Mouse (Mus musculus) forebrain, postnatal 0 days (tissue): ENCODE results near the gene Mylk3. TPM values are rescaled to one million over a fixed set of nuclear protein-coding genes. Genes with fewer than 3 reads are reported as not detected.

Experiments used
- ATAC-seq: fragments of 200-750 bp; cut with Nextera tagmentation; 2 replicates; pipeline ENCODE4 v1.8.0; 2017; ENCODE audit warnings: mild to moderate bottlenecking, moderate library complexity
- DNase-seq: peaks from one replicate; pipeline ENCODE4 v3.0.0-alpha.2; 2015
- H3K27ac ChIP-seq: fragments of 300-500 bp; sonication (generic); 2 replicates; pipeline ENCODE4 v1.5.1; 2014; ENCODE audit warnings: low read depth, mild to moderate bottlenecking, antibody characterized with exemption, low read length, moderate library complexity, mixed read lengths
- H3K27me3 ChIP-seq: fragments of 300-500 bp; sonication (generic); 2 replicates; pipeline ENCODE4 v1.6.1; 2014; ENCODE audit warnings: mild to moderate bottlenecking, low read length, mixed read lengths; ENCODE audit not compliant: insufficient read depth
- H3K36me3 ChIP-seq: fragments of 300-500 bp; sonication (generic); 2 replicates; pipeline ENCODE4 v1.6.1; 2014; ENCODE audit warnings: mild to moderate bottlenecking, moderate library complexity; ENCODE audit not compliant: insufficient read depth
- H3K4me1 ChIP-seq: fragments of 300-500 bp; sonication (generic); 2 replicates; pipeline ENCODE4 v1.6.1; 2014; ENCODE audit warnings: antibody characterized with exemption; ENCODE audit not compliant: insufficient read depth
- H3K4me2 ChIP-seq: fragments of 300-500 bp; sonication (generic); 2 replicates; pipeline ENCODE4 v1.6.1; 2014; ENCODE audit warnings: low read depth, mild to moderate bottlenecking, moderate library complexity
- H3K4me3 ChIP-seq: fragments of 300-500 bp; sonication (generic); 2 replicates; pipeline ENCODE4 v1.5.1; 2014; ENCODE audit warnings: low read depth, low read length, mixed read lengths
- H3K9ac ChIP-seq: fragments of 300-500 bp; sonication (generic); 2 replicates; pipeline ENCODE4 v1.6.1; 2014; ENCODE audit warnings: mild to moderate bottlenecking
- H3K9me3 ChIP-seq: fragments of 300-500 bp; sonication (generic); 2 replicates; pipeline ENCODE4 v1.6.1; 2016; ENCODE audit warnings: low read length
- CTCF ChIP-seq: sonication (generic); IDR thresholded peaks from 2 replicates; pipeline ENCODE4 v1.5.1; 2016; ENCODE audit warnings: antibody characterized with exemption, control low read depth, low read depth
- WGBS: fragments of 180-500 bp; shearing (Covaris S2); extraction: QIAGEN DNeasy Blood & Tissue Kit; methylation state at CpG from one replicate; pipeline ENCODE4 v1.1.7; 2014; 5-methylcytosine and 5-hydroxymethylcytosine counted together
- polyA plus RNA-seq: library from polyadenylated mRNA; unstranded; fragments of >200 nt; fragmentation: Nextera tagmentation; extraction: Ambion mirVana; gene quantifications from 2 replicates; pipeline ENCODE4 v1.2.1, GENCODE M21; 2015
- total RNA-seq: library from RNA; depleted of rRNA; stranded (reverse); fragments of >200 nt; gene quantifications from 2 replicates; pipeline ENCODE4 v1.2.3, GENCODE M21; 2014; rRNA removed

Gene Mylk3
- total and polyA plus RNA-seq, 2 experiments from 2014 or later: 0.21 to 0.67 TPM

DNA sequence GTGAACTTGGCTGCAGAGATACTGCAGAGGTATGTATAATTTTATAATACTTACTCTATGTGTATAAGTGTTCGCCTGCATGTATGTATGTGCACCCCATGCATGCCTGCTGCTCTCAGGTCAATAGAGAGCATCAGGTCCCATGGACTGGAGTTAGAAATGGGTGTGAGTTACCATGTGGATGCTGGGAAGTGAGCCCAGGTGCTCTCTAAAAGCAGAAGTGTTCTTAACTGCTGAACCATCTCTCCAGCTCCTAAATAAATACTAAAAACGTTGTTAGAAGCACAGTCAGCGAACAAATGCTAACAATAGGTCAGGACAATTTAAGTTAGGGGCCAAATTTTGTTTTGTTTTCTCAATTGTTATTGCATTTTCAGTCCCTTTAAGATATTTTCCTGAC is 83.2 kb downstream of the Mylk3 start:
- Histone ChIP-seq H3K27me3 (no peaks in the 10 kb centered on the region), H3K27ac (no peak overlapping the region), H3K9ac (no peak overlapping the region), H3K36me3 (peaks cover 37% of the 10 kb centered on the region), H3K4me3 (no peak overlapping the region), H3K9me3 (no peaks in the 10 kb centered on the region), H3K4me1 (peaks cover 8% of the 10 kb centered on the region; the same call in 1 of the 2 replicates), H3K4me2 (no peak overlapping the region)
- no peak for TF ChIP-seq CTCF
- WGBS: 87% methylated on average over 3 of the region's 3 CpGs
- DNase-seq: no peak
- no peak for ATAC-seq

DNA sequence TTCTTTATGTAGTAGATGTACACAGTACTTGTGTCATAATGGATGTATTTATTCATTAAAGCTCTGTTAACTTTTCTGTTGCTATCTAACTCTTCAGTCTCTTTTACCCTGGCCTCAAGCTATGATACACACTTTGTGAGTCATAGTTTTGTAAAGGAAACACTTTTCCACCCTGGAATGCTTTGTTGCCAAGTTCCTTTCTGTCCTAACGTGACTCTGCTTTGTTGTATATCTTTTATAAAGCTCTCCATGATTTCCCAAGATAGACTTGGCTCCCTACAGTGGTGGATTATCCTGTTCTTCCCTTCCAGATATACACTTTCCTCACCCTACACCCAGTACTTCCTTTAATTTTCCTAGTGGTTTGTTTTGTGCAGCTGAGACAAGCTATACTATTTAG is 84.2 kb downstream of the Mylk3 start:
- TF ChIP-seq CTCF: no peak
- Histone ChIP-seq H3K9ac (no peak overlapping the region), H3K36me3 (peaks cover 29% of the 10 kb centered on the region), H3K27ac (no peak overlapping the region), H3K4me3 (no peak overlapping the region), H3K4me2 (no peak overlapping the region), H3K4me1 (peaks cover 13% of the 10 kb centered on the region; the same call in 1 of the 2 replicates), H3K9me3 (no peaks in the 10 kb centered on the region), H3K27me3 (no peaks in the 10 kb centered on the region)
- ATAC-seq (no peak), DNase-seq (no peak)
- WGBS: 39% methylated on average over 1 of the region's 1 CpGs

- no peak for TF ChIP-seq CTCF
- Histone ChIP-seq H3K4me3 (peak within 1 kb of the TSS; percentile 72), H3K4me2 (peak within 1 kb of the TSS; percentile 59), H3K36me3 (peaks cover 12% of the 10 kb centered on the region), H3K9me3 (no peaks in the 10 kb centered on the region), H3K27ac (peak within 1 kb of the TSS; percentile 98), H3K4me1 (peaks cover 13% of the 10 kb centered on the region; the same call in 1 of the 2 replicates), H3K9ac (peak within 1 kb of the TSS; percentile 92), H3K27me3 (no peaks in the 10 kb centered on the region)
- WGBS: under 1% methylated on average over 62 of the region's 63 CpGs
- DNase-seq (peak; percentile 99), ATAC-seq (peak; percentile 97)
Measured at GRCm38 (mm10) chr8:85299434-85300077, 86.6 kb downstream of the Mylk3 start, which contains the start of the genes Orc6 and Vps35. TSS of gene Orc6 (plus strand) at chr8:85299632. TSS of gene Vps35 (minus strand) at chr8:85299802.

DNA sequence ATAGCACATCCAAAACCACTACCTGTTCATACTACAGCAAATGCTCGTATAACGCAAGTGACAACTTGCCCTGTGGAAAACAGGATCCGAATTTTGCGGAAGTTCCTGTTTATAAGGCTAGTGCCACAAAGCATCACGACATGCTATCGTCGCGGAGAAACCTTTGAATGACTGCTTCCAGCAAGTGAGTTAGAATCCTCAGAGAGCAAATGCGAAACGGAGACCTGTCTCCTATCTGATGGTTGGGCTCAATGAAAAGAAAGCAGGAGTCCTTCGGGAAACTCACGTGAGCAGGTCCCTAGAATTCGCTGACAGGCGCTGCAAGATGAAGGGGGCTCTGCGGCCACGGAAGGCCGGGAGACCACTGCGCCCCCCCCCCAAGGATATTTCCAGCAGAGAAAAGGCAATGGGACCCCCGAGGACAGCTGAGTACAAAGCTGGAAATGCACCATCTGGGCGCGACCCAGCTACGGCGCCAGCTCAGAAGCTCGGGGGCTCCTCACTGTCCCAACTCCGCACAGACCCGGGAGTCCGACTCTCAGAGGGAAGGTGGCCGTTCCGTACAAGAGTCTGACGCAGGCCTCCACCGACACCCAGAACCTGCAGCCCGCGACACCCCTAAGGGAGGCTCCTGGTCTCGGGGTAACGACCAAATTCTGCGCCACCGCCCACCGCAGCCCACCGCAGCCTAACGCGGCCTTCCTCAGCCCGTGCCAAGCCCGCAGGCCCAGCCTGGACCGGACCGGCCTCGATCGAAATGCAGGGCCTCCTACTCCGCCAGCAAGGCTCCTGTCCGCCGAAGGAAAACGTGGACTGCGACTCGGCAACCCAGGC is 87.3 kb downstream of the Mylk3 start:
- H3K9me3 ChIP-seq: no peaks in the 10 kb centered on the region
- peak; percentile 39 for DNase-seq
- under 1% methylated on average over 53 of the region's 53 CpGs for WGBS
- H3K4me1 ChIP-seq: peaks cover 13% of the 10 kb centered on the region; the same call in 1 of the 2 replicates
- ATAC-seq: peak; percentile 8; the same call in 1 of the 2 replicates
- peaks cover 10% of the 10 kb centered on the region for H3K36me3 ChIP-seq
- peak; percentile 1; the same call in 1 of the 2 replicates for TF ChIP-seq CTCF
- peak overlapping the region; percentile 92 for H3K9ac ChIP-seq
- H3K4me2 ChIP-seq: peak overlapping the region; percentile 59
- peak overlapping the region; percentile 98 for H3K27ac ChIP-seq
- H3K4me3 ChIP-seq: peak overlapping the region; percentile 72
- H3K27me3 ChIP-seq: no peaks in the 10 kb centered on the region

GRCm38 (mm10) chr8:85286846-85287245 is 99.3 kb downstream of the Mylk3 start:
- Histone ChIP-seq H3K4me1 (no peaks in the 10 kb centered on the region), H3K9me3 (no peaks in the 10 kb centered on the region), H3K4me2 (no peak overlapping the region), H3K4me3 (no peak overlapping the region), H3K27me3 (no peaks in the 10 kb centered on the region), H3K9ac (no peak overlapping the region), H3K36me3 (peaks cover 52% of the 10 kb centered on the region), H3K27ac (no peak overlapping the region)
- no peak for TF ChIP-seq CTCF
- WGBS: 91% methylated on average over 1 of the region's 1 CpGs
- DNase-seq (no peak), ATAC-seq (no peak)

Other genes with a start within 250 kb of the Mylk3 start
- gene Cks1brt, start 234.4 kb downstream of the Mylk3 start, total RNA-seq: not detected in 2 replicates
- gene Cks1brt, start 234.4 kb downstream of the Mylk3 start, polyA plus RNA-seq: not detected in 2 replicates
- gene Olfr371, start 160.4 kb downstream of the Mylk3 start, total RNA-seq: not detected in 2 replicates
- not detected in 2 replicates for gene Olfr371, start 160.4 kb downstream of the Mylk3 start, polyA plus RNA-seq
- 57.1 and 62.1 TPM in 2 replicates for gene Orc6, start 86.7 kb downstream of the Mylk3 start, total RNA-seq
- gene Orc6, start 86.7 kb downstream of the Mylk3 start, polyA plus RNA-seq: 61.8 and 72.9 TPM in 2 replicates
- gene Vps35, start 86.5 kb downstream of the Mylk3 start, total RNA-seq: 185 and 199 TPM in 2 replicates
- 151 and 169 TPM in 2 replicates for gene Vps35, start 86.5 kb downstream of the Mylk3 start, polyA plus RNA-seq
- 40.1 and 48.2 TPM in 2 replicates for gene 4921524J17Rik, start 46.5 kb upstream of the Mylk3 start, total RNA-seq
- gene 4921524J17Rik, start 46.5 kb upstream of the Mylk3 start, polyA plus RNA-seq: 75.7 and 90.3 TPM in 2 replicates
- 50.2 and 51.5 TPM in 2 replicates for gene Gpt2, start 106.2 kb upstream of the Mylk3 start, total RNA-seq
- gene Gpt2, start 106.2 kb upstream of the Mylk3 start, polyA plus RNA-seq: 18.8 and 24.5 TPM in 2 replicates
- gene Dnaja2, start 169.0 kb upstream of the Mylk3 start, total RNA-seq: 87.3 and 89.7 TPM in 2 replicates
- 164 and 166 TPM in 2 replicates for gene Dnaja2, start 169.0 kb upstream of the Mylk3 start, polyA plus RNA-seq